Mouse (Mus musculus) gastrocnemius, postnatal 25 days (tissue): ENCODE measurements around the gene Azgp1. TPM values are rescaled to one million over a fixed set of nuclear protein-coding genes. Genes with fewer than 3 reads are reported as not detected.
"Not testable (repeated sequence)": the region's sequence is repeated elsewhere in the genome, so short reads cannot be mapped to it uniquely, and the experiment has no call there.

Source experiments
- DNase-seq: peaks from one replicate; pipeline ENCODE4 v3.0.0; 2022
- long read RNA-seq, 2 experiments: library from polyadenylated mRNA; stranded (forward); transcript quantifications; one replicate each; pipeline ENCODE4 v2.0.0; 2021
- total RNA-seq, 2 experiments: library from RNA; stranded (reverse); gene quantifications; 1 replicate in 1 of 2; 2 replicates in 1 of 2; pipeline ENCODE4 v1.2.3; 2021

The Azgp1 gene
- total RNA-seq, result not detected
- long read RNA-seq, experiment 1, result 0 reads
- long read RNA-seq, experiment 2, result 0 reads

- DNase-seq, result no peak
Observed at GRCm38 (mm10) chr5:137981300-137981699, at the start of gene Azgp1. Azgp1 (plus strand) TSS chr5:137981520.

DNA sequence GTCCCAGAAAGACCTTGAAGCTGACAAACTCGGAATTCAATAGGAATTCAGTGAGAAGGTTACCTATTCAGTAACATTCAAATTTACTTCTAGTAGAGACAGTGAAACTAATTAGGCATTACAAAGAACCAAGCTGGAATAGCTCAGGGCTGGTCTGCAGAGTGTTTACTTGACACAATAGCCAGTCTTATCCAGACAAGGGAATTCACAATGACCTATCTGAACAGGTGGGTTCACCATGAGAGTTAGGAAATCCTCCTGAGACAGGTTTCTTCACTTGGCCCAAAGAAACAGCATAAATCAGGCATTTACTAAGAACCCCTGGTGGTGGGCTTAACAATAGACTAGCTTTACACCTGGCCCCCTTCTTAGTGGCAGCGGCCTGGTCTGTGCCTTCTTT, 47.4 kb upstream of the Azgp1 start:
- DNase-seq, result not testable (repeated sequence)

DNA sequence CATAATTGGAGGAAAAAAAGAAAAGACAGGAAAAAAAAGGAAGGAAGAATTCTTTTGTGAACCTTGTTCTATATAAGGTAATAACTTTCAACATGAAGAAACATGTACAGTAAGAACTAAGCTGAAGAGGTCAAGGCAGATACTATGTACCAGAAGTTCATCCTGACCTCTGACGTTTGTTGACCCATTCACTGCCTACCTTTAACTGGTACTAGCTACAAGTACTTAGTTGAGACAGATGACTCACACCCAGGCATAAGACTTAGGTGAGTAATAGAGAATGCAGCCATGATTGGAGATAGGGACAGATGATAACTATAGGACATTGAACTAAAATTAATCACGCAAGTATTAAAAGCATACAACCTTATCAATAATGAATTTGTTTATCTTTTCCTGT, 44.8 kb upstream of the Azgp1 start:
- no peak for DNase-seq

- DNase-seq, result no peak
Observed at GRCm38 (mm10) chr5:137937238-137937637, 44.1 kb upstream of the Azgp1 start.

DNA sequence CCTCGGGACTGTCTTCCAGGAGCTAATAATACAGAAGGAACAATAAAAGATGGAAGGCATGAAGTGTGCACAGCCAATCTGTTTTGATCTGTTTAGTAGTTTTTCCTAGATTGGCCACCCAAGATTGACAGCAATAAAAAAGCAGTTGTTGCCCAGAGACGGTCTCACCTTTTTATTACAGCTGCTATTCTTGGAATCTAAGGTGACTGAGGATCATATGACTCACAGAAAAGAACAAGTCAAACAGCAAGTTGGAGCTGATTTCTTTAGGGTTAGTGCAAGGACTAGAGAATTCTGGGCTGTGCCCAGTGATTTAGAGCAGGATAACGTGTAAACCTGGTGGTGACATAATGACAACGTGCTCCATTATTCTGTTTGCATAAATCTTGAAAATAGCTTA, 40.4 kb upstream of the Azgp1 start:
- no peak for DNase-seq

DNA sequence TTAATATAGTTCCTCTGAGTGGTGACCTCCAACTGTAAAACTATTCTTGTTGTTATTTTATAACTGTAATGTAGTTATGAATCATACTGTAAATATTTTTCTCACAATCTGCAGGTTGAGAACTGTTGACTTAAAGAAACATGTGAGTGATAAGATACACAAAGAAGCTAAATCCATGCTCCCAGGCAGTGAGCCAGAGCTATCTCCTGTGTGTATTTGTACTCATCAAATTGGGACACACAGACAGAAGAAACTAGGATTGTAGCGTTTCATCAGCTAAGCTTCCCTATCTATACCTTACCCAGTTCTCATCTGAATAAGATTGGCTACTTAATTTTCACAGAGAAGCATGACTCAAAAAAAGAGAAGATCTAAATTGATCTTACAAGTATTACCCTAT, 38.2 kb upstream of the Azgp1 start:
- no peak for DNase-seq

DNA sequence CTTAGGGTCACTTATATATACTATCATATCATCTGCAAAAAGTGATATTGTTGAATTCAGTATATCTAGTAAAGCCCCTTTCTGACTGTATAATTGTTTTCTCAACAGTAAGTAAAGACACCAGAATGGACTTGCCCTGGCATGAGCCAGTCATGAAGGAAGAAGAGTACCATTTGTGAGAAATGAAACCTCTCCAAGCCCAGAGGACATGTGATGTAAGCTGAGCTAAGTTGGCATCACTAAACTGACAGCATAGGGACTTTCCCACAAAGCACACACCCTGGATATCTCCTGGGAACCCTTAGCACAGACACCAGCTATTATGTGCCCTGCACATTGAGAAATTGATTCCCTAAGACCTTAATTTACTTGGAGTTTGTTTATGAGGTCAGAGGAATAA, 34.0 kb upstream of the Azgp1 start:
- DNase-seq, result no peak

DNA sequence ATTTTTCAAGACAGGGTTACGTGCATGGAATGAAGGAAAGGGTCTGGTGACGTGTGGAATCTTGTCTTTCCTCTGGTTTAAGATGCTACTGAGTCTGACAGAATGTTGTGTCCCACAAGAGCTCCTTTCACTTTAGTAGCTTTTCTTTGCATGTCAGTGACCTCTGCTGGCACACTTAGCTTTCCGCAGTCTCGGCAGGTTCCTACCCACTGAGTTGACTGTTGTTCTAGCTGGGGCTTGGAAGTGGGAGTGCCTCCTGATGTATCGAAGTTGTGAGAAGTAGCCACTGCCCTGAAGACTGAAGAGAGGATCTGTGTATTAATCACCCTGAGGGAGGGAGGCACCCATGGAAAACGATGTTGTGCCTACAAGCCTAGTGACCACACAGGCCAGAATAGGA, 30.1 kb upstream of the Azgp1 start:
- no peak for DNase-seq

GRCm38 (mm10) chr5:137956404-137956803, 24.9 kb upstream of the Azgp1 start:
- DNase-seq, result no peak

GRCm38 (mm10) chr5:137962945-137963344, 18.4 kb upstream of the Azgp1 start, which contains the start of gene Gjc3:
Gjc3 (minus strand) TSS chr5:137963098.
- no peak for DNase-seq

GRCm38 (mm10) chr5:137966492-137966891, 14.8 kb upstream of the Azgp1 start:
- DNase-seq, result no peak

DNA sequence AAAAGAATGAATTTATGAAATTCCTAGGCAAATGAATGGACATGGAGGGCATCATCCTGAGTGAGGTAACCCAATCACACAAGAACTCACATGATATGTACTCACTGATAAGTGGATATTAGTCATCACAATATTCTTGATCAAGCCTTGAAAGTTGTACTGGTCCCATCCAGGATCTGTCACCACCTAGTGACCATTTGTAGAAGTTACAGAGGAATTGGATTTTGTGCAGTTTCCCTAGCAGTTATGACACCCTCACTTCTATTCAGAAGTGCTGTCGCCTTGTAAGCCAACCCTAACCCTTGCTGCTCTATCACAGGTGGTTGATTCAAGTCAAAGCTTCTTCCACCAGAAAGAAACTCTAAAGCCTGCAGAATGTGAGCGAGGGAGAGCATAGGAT, 8.2 kb upstream of the Azgp1 start:
- no peak for DNase-seq

GRCm38 (mm10) chr5:137973738-137974137, 7.6 kb upstream of the Azgp1 start:
- no peak for DNase-seq

- DNase-seq, result no peak
Observed at GRCm38 (mm10) chr5:137974724-137975123, 6.6 kb upstream of the Azgp1 start.

DNA sequence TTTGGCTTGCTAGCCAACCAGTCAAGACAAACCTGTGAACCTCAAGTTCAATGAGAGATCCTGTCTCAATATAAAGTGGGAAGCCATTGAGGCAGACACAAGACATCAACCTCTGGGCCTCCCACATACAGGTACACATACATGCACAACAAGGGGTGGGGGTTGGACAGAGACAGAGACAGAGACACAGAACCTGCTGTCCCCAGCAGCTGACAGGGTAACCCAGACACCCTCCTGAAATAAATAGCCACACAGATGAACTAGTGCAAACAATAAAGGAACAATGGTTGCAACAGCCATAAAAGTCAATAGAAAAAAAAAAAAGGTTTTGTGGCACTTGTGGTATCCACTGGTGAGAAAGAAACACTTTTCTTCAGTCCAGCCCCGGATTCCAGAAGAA, 5.9 kb upstream of the Azgp1 start:
- no peak for DNase-seq

- no peak for DNase-seq
Observed at GRCm38 (mm10) chr5:137977291-137977690, 4.0 kb upstream of the Azgp1 start.

GRCm38 (mm10) chr5:137979081-137979480, 2.2 kb upstream of the Azgp1 start:
- no peak for DNase-seq

GRCm38 (mm10) chr5:137986351-137986750, 5.0 kb downstream of the Azgp1 start:
- no peak for DNase-seq

- DNase-seq, result no peak
Observed at GRCm38 (mm10) chr5:138009437-138009836, 28.1 kb downstream of the Azgp1 start.

DNA sequence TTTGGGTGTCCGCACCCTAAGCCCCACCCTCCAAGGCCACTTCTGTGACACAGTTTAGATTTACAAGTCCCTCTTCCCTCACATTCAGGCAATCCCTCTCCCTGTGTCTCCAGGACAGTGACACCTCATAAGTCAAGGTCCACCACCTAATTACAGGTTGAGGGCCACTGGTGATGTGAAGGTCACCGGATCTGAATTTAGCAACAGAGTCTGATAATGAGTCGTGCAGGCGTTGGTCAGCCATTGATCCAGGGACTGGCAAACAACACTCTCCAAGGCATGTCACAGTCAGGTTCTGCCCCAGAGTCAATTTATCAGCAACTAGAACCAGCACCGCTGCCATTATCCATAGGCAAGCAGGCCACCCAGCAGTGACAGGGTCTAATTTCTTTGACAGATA, 31.1 kb downstream of the Azgp1 start:
- DNase-seq, result no peak

- no peak for DNase-seq
Observed at GRCm38 (mm10) chr5:138016530-138016929, 35.2 kb downstream of the Azgp1 start.

DNA sequence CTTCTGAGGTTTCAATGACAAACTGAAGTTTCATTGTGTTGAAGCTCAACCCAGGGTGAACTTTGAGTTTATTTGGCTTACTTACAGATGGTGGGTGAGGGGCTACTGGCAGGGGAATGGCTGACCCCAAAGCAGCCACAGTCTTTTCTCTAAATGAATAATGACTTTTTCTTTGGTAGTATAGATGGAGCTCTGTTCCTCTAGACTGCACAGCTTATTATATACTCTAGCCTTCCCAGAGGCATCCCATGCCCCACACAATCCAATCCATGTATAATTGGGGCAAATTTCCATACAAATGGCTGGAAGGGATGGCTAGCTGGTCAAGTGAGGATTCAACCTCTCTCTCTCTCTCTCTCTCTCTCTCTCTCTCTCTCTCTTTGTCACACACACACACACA, 35.7 kb downstream of the Azgp1 start:
- DNase-seq, result no peak

DNA sequence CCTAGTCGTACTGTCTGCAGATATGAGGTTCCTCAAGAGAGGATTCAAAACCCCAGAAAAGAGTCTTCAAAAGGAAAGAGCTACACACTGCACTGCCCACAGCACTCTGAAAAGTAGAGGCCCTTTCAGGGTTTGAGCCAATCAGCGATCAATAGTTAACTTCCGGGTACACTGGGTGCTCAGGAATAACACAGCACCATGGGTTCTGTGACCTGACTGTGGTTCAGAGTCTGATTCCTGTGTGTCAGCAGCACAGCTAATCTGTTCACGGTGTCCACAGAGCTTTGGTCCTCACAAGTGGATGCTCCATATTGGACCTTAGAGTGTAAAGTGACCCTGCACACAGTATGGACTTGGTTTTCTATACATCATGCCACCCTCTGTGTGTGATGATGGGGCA, 38.3 kb downstream of the Azgp1 start:
- DNase-seq, result not testable (repeated sequence)

DNA sequence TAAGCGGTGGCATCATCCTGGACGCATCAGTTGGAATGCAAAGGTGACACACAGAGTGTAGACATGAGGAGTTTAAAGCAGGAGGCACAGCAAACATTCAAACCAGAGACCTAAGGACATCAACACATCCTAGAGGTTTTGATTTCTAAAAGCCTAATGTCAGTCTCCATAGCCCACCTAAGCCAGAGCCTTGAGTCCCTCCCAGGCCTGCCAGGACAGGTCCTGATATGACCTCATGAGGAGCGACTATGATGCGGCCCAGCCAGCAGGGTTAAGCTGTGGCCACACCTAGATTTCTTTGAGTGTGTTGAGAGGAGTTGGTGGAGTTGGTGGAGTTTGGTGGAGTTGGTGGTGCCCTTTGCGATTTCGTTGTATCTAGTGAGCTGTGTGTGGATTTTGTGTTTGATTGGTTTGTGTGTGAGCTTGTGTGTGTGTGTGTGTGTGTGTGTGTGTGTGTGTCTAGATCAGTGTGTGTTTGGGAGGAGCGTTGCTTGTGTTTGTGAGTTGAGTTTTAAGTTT, 39.7 kb downstream of the Azgp1 start, which contains the start of the genes Smok3a and Smok3b:
Gene Smok3a, plus strand, starts transcription at position 301 of the 519 bp plus-strand sequence.
Gene Smok3b, plus strand, starts transcription at position 469 of the 519 bp plus-strand sequence.
- DNase-seq, result not testable (repeated sequence)
